Mouse (Mus musculus) hindbrain, embryonic 11.5 days (tissue): Measurements from ENCODE around the gene Mn1. TPM values are rescaled to one million over a fixed set of nuclear protein-coding genes. Genes with fewer than 3 reads are reported as not detected.
A peak's percentile ranks its signal among the peaks of the same experiment; 100 is the strongest.

Experiments
- ATAC-seq: fragments of 200-750 bp; cut with Nextera tagmentation; 2 replicates; pipeline ENCODE4 v1.8.0; 2017; ENCODE audit warnings: mild to moderate bottlenecking, moderate TSS enrichment, moderate library complexity; ENCODE audit not compliant: low FRiP score
- DNase-seq: peaks from one replicate; pipeline ENCODE4 v3.0.0-alpha.2; 2015; ENCODE audit warnings: low spot score
- H3K27ac ChIP-seq: fragments of 300-500 bp; sonication (generic); 2 replicates; pipeline ENCODE4 v1.5.1; 2014; ENCODE audit warnings: mild to moderate bottlenecking, low read depth, low read length
- H3K27me3 ChIP-seq: fragments of 300-500 bp; sonication (generic); 2 replicates; pipeline ENCODE4 v1.6.1; 2014; ENCODE audit warnings: mild to moderate bottlenecking, low read length, moderate library complexity, mixed read lengths; ENCODE audit not compliant: control insufficient read depth, insufficient read depth
- H3K36me3 ChIP-seq: fragments of 300-500 bp; sonication (generic); 2 replicates; pipeline ENCODE4 v1.6.1; 2014; ENCODE audit warnings: mild to moderate bottlenecking, low read length, moderate library complexity, mixed read lengths; ENCODE audit not compliant: control insufficient read depth, insufficient read depth
- H3K4me1 ChIP-seq: fragments of 300-500 bp; sonication (generic); replicated peaks from 2 replicates; pipeline ENCODE4 v1.6.1; 2014; ENCODE audit warnings: low read length, mixed read lengths; ENCODE audit not compliant: control insufficient read depth, insufficient read depth
- H3K4me2 ChIP-seq: fragments of 300-500 bp; sonication (generic); replicated peaks from 2 replicates; pipeline ENCODE4 v1.6.1; 2014; ENCODE audit warnings: mild to moderate bottlenecking, low read depth, low read length
- H3K4me3 ChIP-seq: fragments of 300-500 bp; sonication (generic); 2 replicates; pipeline ENCODE4 v1.5.1; 2014; ENCODE audit warnings: low read depth, low read length
- H3K9ac ChIP-seq: fragments of 300-500 bp; sonication (generic); 2 replicates; pipeline ENCODE4 v1.6.1; 2014; ENCODE audit warnings: low read depth, low read length
- H3K9me3 ChIP-seq: fragments of 300-500 bp; sonication (generic); 2 replicates; pipeline ENCODE4 v1.6.1; 2016; ENCODE audit warnings: low read length; ENCODE audit not compliant: control insufficient read depth
- WGBS: fragments of 180-500 bp; shearing (Covaris S2); extraction: QIAGEN DNeasy Blood & Tissue Kit; methylation state at CpG from one replicate; pipeline ENCODE4 v1.1.7; 2014; 5-methylcytosine and 5-hydroxymethylcytosine counted together
- polyA plus RNA-seq: library from polyadenylated mRNA; unstranded; fragments of >200 nt; fragmentation: Nextera tagmentation; extraction: Ambion mirVana; gene quantifications from 2 replicates; pipeline ENCODE4 v1.2.1, GENCODE M21; 2014

The Mn1 gene
- polyA plus RNA-seq, result 41.9 and 42.5 TPM in 2 replicates

DNA sequence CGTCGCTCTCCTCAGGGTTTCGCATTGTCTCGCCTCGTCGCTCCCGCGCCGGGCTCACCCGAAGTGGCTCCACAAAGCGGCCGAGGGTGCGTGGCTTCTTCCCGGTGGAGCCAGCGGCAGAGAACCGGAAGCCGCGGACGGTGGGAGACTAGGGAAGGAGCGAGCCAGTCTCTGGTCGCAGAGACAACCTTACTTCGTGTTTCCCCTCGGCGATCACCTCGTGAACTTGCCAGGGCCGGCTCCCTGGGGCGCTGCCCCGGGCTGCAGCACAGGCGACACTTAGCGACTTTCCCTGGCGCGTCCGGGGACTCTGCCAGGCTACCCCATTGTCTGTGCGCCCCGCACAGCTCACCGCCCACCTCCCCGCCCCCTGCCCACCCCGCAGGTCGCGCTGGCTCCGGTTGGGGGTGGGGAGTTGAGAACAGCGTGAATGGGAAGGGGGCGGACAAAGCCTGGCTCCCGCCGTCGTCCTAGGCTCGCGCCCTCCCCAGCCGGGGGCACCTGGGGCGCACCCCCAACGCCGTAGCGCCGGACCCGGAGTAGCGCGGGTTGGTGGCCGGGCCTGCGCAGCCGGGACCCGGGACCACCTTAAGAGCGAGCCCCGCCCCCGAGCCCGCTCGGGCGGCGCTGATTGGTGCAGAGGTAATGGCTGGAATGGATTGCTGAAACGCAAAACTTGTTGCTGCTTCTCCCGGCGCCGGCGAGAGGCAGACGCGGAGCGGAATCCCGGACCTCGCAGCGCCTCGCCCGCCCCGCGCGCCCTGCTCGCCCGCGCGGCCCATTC, at the start of gene Mn1:
Gene Mn1, plus strand, starts transcription at position 772 of the 784 bp plus-strand sequence.
- H3K4me1 ChIP-seq, result peaks cover 20% of the 10 kb centered on the region
- H3K36me3 ChIP-seq, result peaks cover 6% of the 10 kb centered on the region

DNA sequence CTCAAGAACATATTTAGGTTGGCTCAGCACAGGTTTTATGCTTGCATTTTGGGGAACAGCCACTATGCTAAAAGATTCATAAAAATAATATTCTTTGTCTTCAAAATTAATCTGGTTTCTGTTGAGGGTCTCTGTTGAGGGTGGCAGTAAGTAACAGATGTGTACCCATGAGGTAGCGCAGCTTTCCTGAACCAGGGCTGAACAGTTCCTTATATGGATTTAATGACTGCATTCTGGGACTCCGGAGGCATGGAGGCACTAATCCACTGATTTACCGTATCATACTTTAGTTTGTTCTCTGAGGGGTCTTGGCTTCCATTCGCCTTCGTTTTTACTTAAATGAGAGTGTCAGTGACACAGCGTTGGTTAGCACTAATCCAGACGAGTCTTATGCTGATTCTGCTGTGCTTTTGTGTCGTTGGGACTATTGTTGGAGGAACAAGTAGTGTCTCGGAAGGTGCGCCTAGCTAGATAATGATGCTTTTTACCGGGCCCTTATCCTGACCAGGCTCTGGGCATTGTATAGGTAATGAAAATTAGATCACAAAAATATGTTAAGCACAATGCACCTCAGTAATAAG, 49.1 kb upstream of the Mn1 start:
- no peak overlapping the region for H3K4me3 ChIP-seq
- peaks cover 9% of the 10 kb centered on the region; the same call in 1 of the 2 replicates for H3K36me3 ChIP-seq
- ATAC-seq (peak; percentile 34; the same call in 1 of the 2 replicates), DNase-seq (no peak)
- H3K9me3 ChIP-seq, result no peaks in the 10 kb centered on the region
- peak overlapping the region; percentile 88 for H3K27ac ChIP-seq
- 0 out of 2 replicates have a peak, but pooled peaks cover 2% of the 10 kb centered on the region for H3K4me1 ChIP-seq
- H3K27me3 ChIP-seq, result no peaks in the 10 kb centered on the region
- H3K9ac ChIP-seq, result no peak overlapping the region
- 78% methylated on average over 11 of the region's 11 CpGs for WGBS
- H3K4me2 ChIP-seq, result no peak overlapping the region

More for the DNA sequence above, at the start of gene Mn1:
- peak within 1 kb of the TSS; percentile 100 for H3K9ac ChIP-seq
- WGBS, result under 1% methylated on average over 66 of the region's 88 CpGs
- H3K9me3 ChIP-seq, result no peaks in the 10 kb centered on the region
- peak; percentile 97 for DNase-seq
- H3K27me3 ChIP-seq, result 0 out of 2 replicates have a peak, but pooled peaks cover 2% of the 10 kb centered on the region
- peak; percentile 92 for ATAC-seq
- H3K4me2 ChIP-seq, result peak within 1 kb of the TSS; percentile 98
- peak within 1 kb of the TSS; percentile 98 for H3K4me3 ChIP-seq
- peak within 1 kb of the TSS; percentile 99 for H3K27ac ChIP-seq

DNA sequence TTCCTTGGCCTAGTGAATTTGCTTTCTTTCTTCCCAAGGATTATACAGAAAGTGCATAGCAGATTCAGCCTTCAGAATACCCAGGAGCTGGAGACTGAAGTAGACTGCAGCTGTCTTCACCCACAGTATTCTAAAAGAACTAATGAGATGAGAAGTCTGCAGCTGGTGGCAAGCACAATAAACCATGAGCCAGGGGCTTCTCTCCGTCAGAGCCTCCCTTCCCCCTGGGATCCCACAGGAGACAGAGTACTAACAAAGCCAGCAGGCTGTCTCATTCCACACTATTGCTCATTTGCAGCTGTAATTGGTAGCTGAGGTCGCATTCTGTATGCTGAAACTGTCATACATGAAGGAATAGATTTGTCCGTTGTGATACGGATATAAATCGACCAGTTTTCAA, 48.6 kb upstream of the Mn1 start:
- peak; percentile 68 for DNase-seq
- H3K9me3 ChIP-seq, result no peaks in the 10 kb centered on the region
- ATAC-seq, result peak; percentile 76
- H3K4me3 ChIP-seq, result no peak overlapping the region
- no peak overlapping the region for H3K4me2 ChIP-seq
- H3K36me3 ChIP-seq, result peaks cover 11% of the 10 kb centered on the region; the same call in 1 of the 2 replicates
- 0 out of 2 replicates have a peak, but pooled peaks cover 2% of the 10 kb centered on the region for H3K4me1 ChIP-seq
- peak overlapping the region; percentile 88 for H3K27ac ChIP-seq
- 66% methylated on average over 5 of the region's 5 CpGs for WGBS
- H3K27me3 ChIP-seq, result no peaks in the 10 kb centered on the region
- H3K9ac ChIP-seq, result no peak overlapping the region

DNA sequence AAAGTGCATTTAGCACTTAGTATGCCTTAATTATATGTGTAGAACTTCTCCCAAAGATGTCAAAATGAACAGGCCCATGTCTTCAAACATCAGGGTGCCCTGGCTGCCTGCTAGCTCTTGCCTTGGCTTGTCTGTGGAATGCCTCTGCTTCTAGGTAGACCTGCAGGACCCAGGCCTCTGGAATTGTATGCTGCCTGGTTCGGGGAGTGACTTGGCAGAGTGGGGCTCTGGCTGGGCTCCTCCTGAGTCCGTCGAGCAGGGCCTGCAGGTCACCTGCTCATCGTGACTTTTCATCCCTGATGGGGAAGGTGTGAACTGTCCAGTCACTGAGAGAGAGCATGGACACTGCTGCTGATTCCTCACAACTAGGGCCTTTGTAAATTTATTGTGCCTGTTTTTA, 41.5 kb upstream of the Mn1 start:
- Histone ChIP-seq H3K4me2 (no peak overlapping the region), H3K27ac (no peak overlapping the region), H3K9me3 (no peaks in the 10 kb centered on the region), H3K4me3 (no peak overlapping the region), H3K36me3 (peaks cover 20% of the 10 kb centered on the region), H3K4me1 (no peaks in the 10 kb centered on the region), H3K27me3 (no peaks in the 10 kb centered on the region), H3K9ac (no peak overlapping the region)
- ATAC-seq, result no peak
- 87% methylated on average over 4 of the region's 4 CpGs for WGBS
- DNase-seq, result no peak

DNA sequence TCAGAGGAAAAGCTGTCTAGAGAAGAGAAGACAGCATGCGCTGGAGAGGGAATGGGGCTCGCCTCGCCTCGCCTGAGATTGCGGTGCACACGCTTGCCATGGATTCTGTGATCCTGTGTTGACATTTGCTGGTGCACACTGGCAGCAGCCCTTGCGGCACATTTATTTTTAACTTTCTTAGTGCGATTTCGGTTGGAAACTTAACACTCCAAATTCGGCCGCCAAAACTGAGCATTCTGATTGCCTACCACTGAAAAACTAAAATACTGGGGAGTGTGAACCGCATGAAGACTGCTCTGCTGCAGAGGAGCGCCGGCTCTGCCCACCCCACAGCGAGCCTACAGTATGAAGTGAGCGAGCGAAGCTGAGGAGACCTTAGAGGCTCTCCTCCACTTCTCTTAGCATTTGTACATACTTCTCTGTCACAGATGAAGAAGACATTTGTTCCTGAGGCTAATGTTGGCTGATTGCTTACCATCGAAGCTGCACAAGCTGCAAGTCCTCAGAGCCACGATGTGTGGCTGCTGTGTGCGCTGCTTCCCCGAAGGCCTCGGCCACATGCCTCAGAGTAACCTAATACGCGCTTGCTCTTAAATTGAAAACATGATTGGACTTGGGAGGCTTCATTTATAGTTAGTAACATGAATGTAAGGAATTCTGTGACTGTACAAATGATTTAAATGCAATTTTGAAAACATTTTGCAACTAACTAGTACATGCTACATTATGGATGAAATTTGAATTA, 40.7 kb upstream of the Mn1 start:
- Histone ChIP-seq H3K27me3 (no peaks in the 10 kb centered on the region), H3K9ac (no peak overlapping the region), H3K36me3 (peaks cover 21% of the 10 kb centered on the region), H3K27ac (no peak overlapping the region), H3K4me1 (no peaks in the 10 kb centered on the region), H3K4me3 (no peak overlapping the region), H3K4me2 (no peak overlapping the region), H3K9me3 (no peaks in the 10 kb centered on the region)
- 93% methylated on average over 24 of the region's 24 CpGs for WGBS
- ATAC-seq (no peak), DNase-seq (no peak)

DNA sequence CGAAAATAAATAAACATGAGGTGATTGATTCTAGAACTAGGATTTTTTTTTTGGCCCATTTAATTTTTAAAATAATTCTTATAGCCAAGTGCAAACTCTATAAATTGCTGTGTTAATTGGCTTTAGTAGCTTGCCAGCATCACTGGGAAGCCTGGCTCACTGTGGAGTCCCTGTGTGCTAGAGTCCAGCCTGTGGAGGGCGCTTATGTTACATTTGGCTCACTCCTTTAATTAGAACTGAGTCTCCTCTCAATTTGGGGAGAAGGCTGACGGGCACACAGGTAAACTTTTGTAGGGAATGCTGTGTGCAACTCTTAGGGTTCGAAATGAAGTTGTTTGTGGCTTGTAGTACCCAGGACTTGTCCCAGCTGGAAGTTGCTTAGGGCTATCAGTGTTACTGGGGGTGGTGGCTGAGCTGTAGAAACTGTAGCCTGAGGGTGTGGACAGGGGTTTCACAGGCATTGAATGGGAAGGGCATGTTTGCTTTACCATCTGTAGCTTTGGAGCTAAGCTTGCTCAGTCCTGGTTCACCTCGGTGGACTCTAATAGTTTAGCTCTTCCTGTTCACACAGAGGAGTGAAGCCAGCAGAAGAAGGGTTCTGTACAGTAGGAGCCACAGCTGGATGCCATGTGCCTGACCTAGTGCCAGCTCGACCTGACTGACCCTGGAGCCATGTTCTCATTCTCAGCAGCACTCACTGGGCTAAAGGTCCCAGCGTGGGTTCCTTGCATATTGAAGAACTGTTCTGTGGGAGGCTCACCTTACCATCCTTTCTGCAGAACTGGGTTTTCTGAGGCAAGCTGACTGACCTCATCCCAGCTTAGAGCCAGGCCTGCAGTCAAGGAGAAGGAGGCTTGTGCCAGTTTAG, 38.8 kb upstream of the Mn1 start:
- no peak overlapping the region for H3K27ac ChIP-seq
- no peak overlapping the region for H3K4me3 ChIP-seq
- 72% methylated on average over 7 of the region's 7 CpGs for WGBS
- no peak overlapping the region for H3K4me2 ChIP-seq
- no peaks in the 10 kb centered on the region for H3K9me3 ChIP-seq
- no peak overlapping the region for H3K9ac ChIP-seq
- peaks cover 15% of the 10 kb centered on the region for H3K36me3 ChIP-seq
- H3K27me3 ChIP-seq, result no peaks in the 10 kb centered on the region
- ATAC-seq (no peak), DNase-seq (no peak)
- no peaks in the 10 kb centered on the region for H3K4me1 ChIP-seq

DNA sequence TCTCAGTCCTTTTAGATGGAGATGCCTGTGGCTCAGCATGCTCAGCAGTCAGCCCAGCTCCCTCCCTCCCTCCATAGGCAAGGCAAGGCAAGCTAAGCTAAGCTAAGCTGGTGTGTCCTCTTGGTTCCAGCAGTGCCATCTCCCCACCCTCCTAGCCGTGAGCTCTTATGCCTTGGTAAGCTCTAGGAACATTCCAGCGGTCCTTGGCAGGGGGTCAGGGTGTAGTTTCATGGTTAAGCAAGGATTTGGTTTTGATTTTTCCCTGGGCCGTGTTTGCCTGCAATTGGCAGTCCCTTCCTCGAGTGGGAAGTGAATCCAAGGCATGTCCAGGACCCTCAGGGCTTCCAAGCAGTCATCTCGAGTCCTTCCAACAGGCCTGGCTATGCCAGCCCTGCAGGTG, 33.8 kb upstream of the Mn1 start:
- DNase-seq, result no peak
- WGBS, result 86% methylated on average over 5 of the region's 5 CpGs
- no peak for ATAC-seq
- Histone ChIP-seq H3K9me3 (no peaks in the 10 kb centered on the region), H3K27ac (no peak overlapping the region), H3K36me3 (peaks cover 20% of the 10 kb centered on the region; the same call in 1 of the 2 replicates), H3K4me2 (no peak overlapping the region), H3K27me3 (no peaks in the 10 kb centered on the region), H3K4me1 (no peaks in the 10 kb centered on the region), H3K4me3 (no peak overlapping the region), H3K9ac (no peak overlapping the region)

DNA sequence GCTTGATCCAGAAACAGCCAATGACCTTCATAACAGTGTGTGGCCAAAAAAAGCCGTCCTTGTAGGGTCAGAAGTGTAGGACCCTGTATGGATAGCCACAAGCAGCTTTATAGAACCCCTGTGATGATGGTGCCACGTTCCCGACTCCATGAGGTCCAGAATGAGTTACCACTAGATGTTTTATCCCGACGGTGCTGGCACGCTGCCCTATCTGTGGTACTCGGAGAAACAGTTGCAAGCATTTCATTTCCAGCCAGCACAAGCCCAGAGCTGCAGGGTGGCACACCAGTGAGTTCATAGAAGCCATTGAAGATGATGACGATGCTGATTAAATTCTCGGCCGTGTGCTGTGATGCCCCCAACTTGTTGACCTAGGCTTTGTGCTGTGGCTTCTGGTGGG, 26.3 kb upstream of the Mn1 start:
- Histone ChIP-seq H3K36me3 (peaks cover 4% of the 10 kb centered on the region; the same call in 1 of the 2 replicates), H3K4me3 (no peak overlapping the region), H3K9me3 (no peaks in the 10 kb centered on the region), H3K4me1 (peaks cover 15% of the 10 kb centered on the region), H3K4me2 (no peak overlapping the region), H3K27ac (no peak overlapping the region), H3K27me3 (no peaks in the 10 kb centered on the region), H3K9ac (no peak overlapping the region)
- WGBS, result 88% methylated on average over 10 of the region's 10 CpGs
- DNase-seq, result no peak
- no peak for ATAC-seq
